Mouse (Mus musculus) CH12.LX (cell line): ENCODE data around the gene Nipal4. TPM values are rescaled to one million over a fixed set of nuclear protein-coding genes. Genes with fewer than 3 reads are reported as not detected.
"Not testable (repeated sequence)": the region's sequence is repeated elsewhere in the genome, so short reads cannot be mapped to it uniquely, and the experiment has no call there.

ENCODE experiments used
- DNase-seq: peaks from one replicate; pipeline ENCODE4 v3.0.0-alpha.2; 2013; ENCODE audit errors: extremely low read depth
- H3K27ac ChIP-seq: 2 replicates; pipeline ENCODE4 v1.5.1; 2012; ENCODE audit warnings: low read depth, mild to moderate bottlenecking, control low read depth, moderate library complexity; ENCODE audit not compliant: insufficient read depth
- H3K27me3 ChIP-seq: replicated peaks from 2 replicates; pipeline ENCODE3; 2012; ENCODE audit warnings: inconsistent platforms
- H3K36me3 ChIP-seq, 2 experiments: replicated peaks in 1 of 2; 2 replicates each; pipeline versions ENCODE3 to v1.6.1; 2012; ENCODE audit warnings: inconsistent platforms in 1 of 2, low read length in 1 of 2, mild to moderate bottlenecking in 1 of 2, mixed read lengths in 1 of 2, moderate library complexity in 1 of 2; ENCODE audit not compliant: control insufficient read depth in 1 of 2, insufficient read depth in 1 of 2
- H3K4me1 ChIP-seq, 2 experiments: 2 replicates each; pipeline ENCODE4 v1.6.1; 2012; ENCODE audit warnings: inconsistent platforms in 1 of 2, moderate library complexity in 1 of 2; ENCODE audit not compliant: insufficient read depth in 2 of 2, control insufficient read depth in 1 of 2
- H3K4me2 ChIP-seq: 2 replicates; pipeline ENCODE4 v1.6.1; 2012; ENCODE audit warnings: low read depth, mild to moderate bottlenecking, control low read depth; ENCODE audit not compliant: poor library complexity, insufficient read depth, severe bottlenecking
- H3K4me3 ChIP-seq, 3 experiments: fragments of 150-350 bp in 1 of 3; sonication (generic) in 1 of 3; replicated peaks in 1 of 3; 2 replicates each; pipeline versions ENCODE3 to v1.5.1; 2011 to 2012; ENCODE audit warnings: low read depth in 2 of 3, low read length in 2 of 3, mild to moderate bottlenecking in 2 of 3, moderate library complexity in 2 of 3, control low read depth in 1 of 3, improper control_type of control experiment in 1 of 3, inconsistent platforms in 1 of 3, mixed read lengths in 1 of 3; ENCODE audit not compliant: poor library complexity in 1 of 3
- H3K79me2 ChIP-seq: replicated peaks from 2 replicates; pipeline ENCODE4 v1.6.1; 2012; ENCODE audit warnings: mild to moderate bottlenecking, moderate library complexity; ENCODE audit not compliant: control insufficient read depth, poor library complexity, insufficient read depth, severe bottlenecking; ENCODE audit errors: extremely low read depth
- H3K9ac ChIP-seq: 2 replicates; pipeline ENCODE4 v1.6.1; 2012; ENCODE audit warnings: low read depth, mild to moderate bottlenecking, control low read depth, moderate library complexity; ENCODE audit not compliant: insufficient read depth
- H3K9me3 ChIP-seq: replicated peaks from 2 replicates; pipeline ENCODE3; 2012; ENCODE audit warnings: low read length, inconsistent platforms, mixed read lengths
- BHLHE40 ChIP-seq: IDR thresholded peaks from 2 replicates; pipeline ENCODE4 v1.6.1; 2011; ENCODE audit warnings: mild to moderate bottlenecking, low read depth, low read length, improper control_type of control experiment
- CTCF ChIP-seq, 2 experiments: IDR thresholded peaks in 1 of 2; conservative IDR thresholded peaks in 1 of 2; 2 replicates each; pipeline ENCODE4 v1.5.1; 2011 to 2012; ENCODE audit warnings: low read depth in 2 of 2, low read length in 2 of 2, improper control_type of control experiment in 1 of 2, inconsistent platforms in 1 of 2, mild to moderate bottlenecking in 1 of 2, moderate library complexity in 1 of 2
- E2F4 ChIP-seq: IDR thresholded peaks from 2 replicates; pipeline ENCODE4 v1.6.1; 2011; ENCODE audit warnings: low read depth, low read length, improper control_type of control experiment; ENCODE audit not compliant: insufficient replicate concordance
- IRF4 ChIP-seq: IDR thresholded peaks from 2 replicates; pipeline ENCODE4 v1.6.1; 2014; ENCODE audit warnings: low read depth, mild to moderate bottlenecking, inconsistent platforms, low read length, improper control_type of control experiment
- JUN ChIP-seq: IDR thresholded peaks from 2 replicates; pipeline ENCODE4 v1.6.1; 2011; ENCODE audit warnings: low read depth, mild to moderate bottlenecking, low read length, improper control_type of control experiment, moderate library complexity; ENCODE audit not compliant: insufficient read depth
- JUND ChIP-seq: conservative IDR thresholded peaks from 2 replicates; pipeline ENCODE4 v1.6.1; 2011; ENCODE audit warnings: low read depth, low read length, improper control_type of control experiment
- MEF2A ChIP-seq: IDR thresholded peaks from 2 replicates; pipeline ENCODE4 v1.6.1; 2014; ENCODE audit warnings: low read depth, mild to moderate bottlenecking, inconsistent platforms, low read length, improper control_type of control experiment, borderline replicate concordance
- NRF1 ChIP-seq: IDR thresholded peaks from 2 replicates; pipeline ENCODE4 v1.6.1; 2014; ENCODE audit warnings: low read depth, mild to moderate bottlenecking, inconsistent platforms, low read length, improper control_type of control experiment, moderate library complexity
- POLR2A ChIP-seq: IDR thresholded peaks from 2 replicates; pipeline ENCODE4 v1.6.1; 2011; ENCODE audit warnings: low read depth, mild to moderate bottlenecking, improper control_type of control experiment, low read length
- RCOR1 ChIP-seq: conservative IDR thresholded peaks from 2 replicates; pipeline ENCODE4 v1.6.1; 2012; ENCODE audit warnings: low read depth, mild to moderate bottlenecking, inconsistent platforms, low read length, improper control_type of control experiment
- SIN3A ChIP-seq: IDR thresholded peaks from 2 replicates; pipeline ENCODE4 v1.6.1; 2012; ENCODE audit warnings: low read length, improper control_type of control experiment, inconsistent platforms
- TCF12 ChIP-seq: IDR thresholded peaks from 2 replicates; pipeline ENCODE4 v1.6.1; 2014; ENCODE audit warnings: low read depth, mild to moderate bottlenecking, inconsistent platforms, low read length, improper control_type of control experiment
- USF2 ChIP-seq: conservative IDR thresholded peaks from 2 replicates; pipeline ENCODE4 v1.6.1; 2011; ENCODE audit warnings: low read depth, low read length, improper control_type of control experiment
- ZC3H11A ChIP-seq: IDR thresholded peaks from 2 replicates; pipeline ENCODE4 v1.6.1; 2012; ENCODE audit warnings: low read depth, mild to moderate bottlenecking, inconsistent platforms, low read length, improper control_type of control experiment
- ZMIZ1 ChIP-seq: IDR thresholded peaks from 2 replicates; pipeline ENCODE4 v1.6.1; 2012; ENCODE audit warnings: low read depth, mild to moderate bottlenecking, inconsistent platforms, low read length, improper control_type of control experiment
- dilution Hi-C: fragments of 300-500 bp; cut with MboI; formaldehyde crosslinking; loops from 2 replicates; pipeline ENCODE4 v1.14.3; 2020; ENCODE audit warnings: low sequenced_read_pairs; ENCODE audit not compliant: extremely low pct_unique_long_range_greater_than_20kb, extremely low pct_ligation_motif_present
- in situ Hi-C: fragments of 300-500 bp; cut with MboI; formaldehyde crosslinking; loops from 3 replicates; pipeline ENCODE4 v1.14.3; 2019; ENCODE audit warnings: low sequenced_read_pairs, low pct_ligation_motif_present, low pct_unique_long_range_greater_than_20kb, mixed read lengths
- polyA plus RNA-seq: library from polyadenylated mRNA; unstranded; fragments of >175 nt; gene quantifications from 2 replicates; pipeline ENCODE4 v1.2.1, GENCODE M21; 2012; ENCODE audit warnings: low read depth; ENCODE audit not compliant: insufficient read length
- total RNA-seq, 2 experiments: library from RNA; depleted of rRNA; stranded (reverse); fragments of 300-350 nt in 1 of 2; fragments of >200 nt in 1 of 2; gene quantifications; 2 replicates each; pipeline ENCODE4 v1.2.3; 2012 to 2014

Nipal4 gene
- total and polyA plus RNA-seq, 3 experiments: 0.08 TPM; not detected in 2

GRCm38 (mm10) chr11:46184946-46185345, 18.6 kb upstream of the Nipal4 start:
- Histone ChIP-seq H3K4me1 (peaks cover 0 to 7% of the 10 kb centered on the region in 2 experiments; a peak in 2 of 4 replicates), H3K4me3 (no peak overlapping the region), H3K36me3 (no peaks in the 10 kb centered on the region), H3K27me3 (no peaks in the 10 kb centered on the region), H3K79me2 (no peaks in the 10 kb centered on the region), H3K9ac (no peak overlapping the region), H3K27ac (no peak overlapping the region), H3K4me2 (no peak overlapping the region), H3K9me3 (no peaks in the 10 kb centered on the region)
- dilution Hi-C loops (no loop called here), in situ Hi-C loops (no loop called here)
- TF ChIP-seq ZC3H11A (no peak), TCF12 (no peak), JUND (no peak), SIN3A (no peak), USF2 (no peak), CTCF (conservative IDR thresholded peaks at IDR 0.05 in 1 of 2, IDR thresholded peaks at IDR 0.05 in 1 of 2; ENCODE audit: low read depth in 2 of 2, low read length in 2 of 2) (no peak), E2F4 (no peak), RCOR1 (no peak), IRF4 (no peak), POLR2A (no peak), NRF1 (no peak), JUN (no peak), MEF2A (no peak), ZMIZ1 (no peak), BHLHE40 (no peak)
- DNase-seq: no peak

- H3K9me3 ChIP-seq, H3K4me1 ChIP-seq, H3K36me3 ChIP-seq, in situ Hi-C loops, H3K27ac ChIP-seq, H3K79me2 ChIP-seq, H3K4me2 ChIP-seq, H3K27me3 ChIP-seq, DNase-seq, dilution Hi-C loops, H3K9ac ChIP-seq, H3K4me3 ChIP-seq: not testable (repeated sequence)
Observed at GRCm38 (mm10) chr11:46182031-46182430, 15.7 kb upstream of the Nipal4 start.
